Mouse (Mus musculus) inflammation-experienced regulatory T-cells (primary cell): ENCODE results near the gene Olfr806. TPM values are rescaled to one million over a fixed set of nuclear protein-coding genes. Genes with fewer than 3 reads are reported as not detected.

Experiments
- polyA plus RNA-seq, 2 experiments: library from polyadenylated mRNA; unstranded; fragments of 100-300 nt; shearing (Covaris generic); gene quantifications; one replicate each; pipeline ENCODE4 v1.2.1; 2017

The Olfr806 gene
- polyA plus RNA-seq: not detected

GRCm38 (mm10) chr10:129741821-129742220, at the start of gene Olfr806:
Gene Olfr806 (minus strand): TSS chr10:129741921.

GRCm38 (mm10) chr10:129774338-129774737, 32.6 kb upstream of the Olfr806 start, which contains the start of gene Olfr809:
Gene Olfr809 (plus strand): TSS chr10:129774638.

GRCm38 (mm10) chr10:129765182-129765581, 23.5 kb upstream of the Olfr806 start, which contains the start of gene Olfr808:
Gene Olfr808 (plus strand): TSS chr10:129765482.

GRCm38 (mm10) chr10:129757693-129758092, 16.0 kb upstream of the Olfr806 start, which contains the start of gene Olfr807:
Gene Olfr807 (minus strand): TSS chr10:129757793.

GRCm38 (mm10) chr10:129729275-129729674, 12.4 kb downstream of the Olfr806 start, which contains the start of gene Olfr805:
Gene Olfr805 (minus strand): TSS chr10:129729375.

GRCm38 (mm10) chr10:129702910-129703309, 38.8 kb downstream of the Olfr806 start, which contains the start of gene Olfr804:
Gene Olfr804 (plus strand): TSS chr10:129703210.

GRCm38 (mm10) chr10:129694186-129694585, 47.5 kb downstream of the Olfr806 start, which contains the start of gene Olfr803:
Gene Olfr803 (minus strand): TSS chr10:129694286.

GRCm38 (mm10) chr10:129688069-129688468, 53.7 kb downstream of the Olfr806 start, which contains the start of gene Olfr802:
Gene Olfr802 (minus strand): TSS chr10:129688169.

Other genes starting within 250 kb of the Olfr806 start
- not detected for gene Olfr790, start 243.4 kb downstream of the Olfr806 start, polyA plus RNA-seq
- gene Olfr791, start 220.1 kb downstream of the Olfr806 start, polyA plus RNA-seq: under 1 TPM in 1 of 2 experiments, not detected in 1; 0.48 TPM
- gene Olfr792, start 202.8 kb downstream of the Olfr806 start, polyA plus RNA-seq: under 1 TPM in 1 of 2 experiments, not detected in 1; 0.31 TPM
- not detected for gene Olfr794, start 174.3 kb downstream of the Olfr806 start, polyA plus RNA-seq
- gene Olfr796, start 129.4 kb downstream of the Olfr806 start, polyA plus RNA-seq: not detected
- 1 to 10 TPM in 1 of 2 experiments, under 1 TPM in 1; 0.13 to 1.1 TPM for gene Olfr798, start 114.0 kb downstream of the Olfr806 start, polyA plus RNA-seq
- under 1 TPM in 1 of 2 experiments, not detected in 1; 0.43 TPM for gene Olfr799, start 104.4 kb downstream of the Olfr806 start, polyA plus RNA-seq
- not detected for gene Olfr800, start 84.2 kb downstream of the Olfr806 start, polyA plus RNA-seq
- gene Olfr801, start 68.1 kb downstream of the Olfr806 start, polyA plus RNA-seq: 1 to 10 TPM in 1 of 2 experiments, under 1 TPM in 1; 0.27 to 2.8 TPM
- gene Olfr802, start 53.8 kb downstream of the Olfr806 start, polyA plus RNA-seq: under 1 TPM in 1 of 2 experiments, not detected in 1; 0.13 TPM
- gene Olfr803, start 47.6 kb downstream of the Olfr806 start, polyA plus RNA-seq: not detected
- under 1 TPM; 0.02 to 0.07 TPM for gene Olfr804, start 38.7 kb downstream of the Olfr806 start, polyA plus RNA-seq
- not detected for gene Olfr805, start 12.5 kb downstream of the Olfr806 start, polyA plus RNA-seq
- gene Olfr807, start 15.9 kb upstream of the Olfr806 start, polyA plus RNA-seq: under 1 TPM in 1 of 2 experiments, not detected in 1; 0.82 TPM
- not detected for gene Olfr808, start 23.6 kb upstream of the Olfr806 start, polyA plus RNA-seq
- gene Olfr809, start 32.7 kb upstream of the Olfr806 start, polyA plus RNA-seq: under 1 TPM; 0.07 to 0.22 TPM
- gene Olfr810, start 53.0 kb upstream of the Olfr806 start, polyA plus RNA-seq: not detected
- gene Olfr811, start 62.5 kb upstream of the Olfr806 start, polyA plus RNA-seq: not detected
- gene Olfr812, start 104.2 kb upstream of the Olfr806 start, polyA plus RNA-seq: 1 to 10 TPM in 1 of 2 experiments, under 1 TPM in 1; 0.20 to 1.2 TPM
- gene Olfr813, start 113.4 kb upstream of the Olfr806 start, polyA plus RNA-seq: not detected
- gene Olfr814, start 137.9 kb upstream of the Olfr806 start, polyA plus RNA-seq: under 1 TPM in 1 of 2 experiments, not detected in 1; 0.91 TPM
- 1 to 10 TPM in 1 of 2 experiments, under 1 TPM in 1; 0.18 to 1.8 TPM for gene Olfr815, start 163.9 kb upstream of the Olfr806 start, polyA plus RNA-seq
- gene Olfr816, start 173.7 kb upstream of the Olfr806 start, polyA plus RNA-seq: 1 to 10 TPM in 1 of 2 experiments, under 1 TPM in 1; 0.37 to 1.4 TPM
- not detected for gene Olfr818, start 207.2 kb upstream of the Olfr806 start, polyA plus RNA-seq
- gene Olfr819, start 225.3 kb upstream of the Olfr806 start, polyA plus RNA-seq: not detected
- gene Olfr247, start 234.2 kb upstream of the Olfr806 start, polyA plus RNA-seq: not detected
- 1 to 10 TPM in 1 of 2 experiments, under 1 TPM in 1; 0.16 to 1.0 TPM for gene Gm10310, start 243.1 kb upstream of the Olfr806 start, polyA plus RNA-seq